Mouse (Mus musculus) ES-E14 (cell line): ENCODE results near the gene Ppp4r1. TPM values are rescaled to one million over a fixed set of nuclear protein-coding genes. Genes with fewer than 3 reads are reported as not detected.

ENCODE experiments used
- DNase-seq: peaks from one replicate; pipeline ENCODE4 v3.0.0-alpha.2; 2013; ENCODE audit warnings: low read depth, low spot score
- H3K27ac ChIP-seq: 2 replicates; pipeline ENCODE4 v1.5.1; 2012; ENCODE audit warnings: low read depth, mild to moderate bottlenecking, low read length, moderate library complexity, mixed read lengths; ENCODE audit not compliant: poor library complexity, insufficient read depth, severe bottlenecking
- H3K36me3 ChIP-seq: 2 replicates; pipeline ENCODE4 v1.6.1; 2012; ENCODE audit warnings: mild to moderate bottlenecking, low read length, moderate library complexity, mixed read lengths; ENCODE audit not compliant: control insufficient read depth, poor library complexity, insufficient read depth, severe bottlenecking
- H3K4me1 ChIP-seq, 2 experiments: fragments of 150-350 bp in 1 of 2; sonication (generic) in 1 of 2; 2 replicates each; pipeline ENCODE4 v1.6.1; 2012; ENCODE audit warnings: low read length in 2 of 2, mild to moderate bottlenecking in 1 of 2, mixed read lengths in 1 of 2; ENCODE audit not compliant: control insufficient read depth in 2 of 2, insufficient read depth in 2 of 2, poor library complexity in 1 of 2
- H3K4me3 ChIP-seq, 2 experiments: fragments of 150-350 bp in 1 of 2; sonication (generic) in 1 of 2; 2 replicates each; pipeline ENCODE4 v1.5.1; 2012; ENCODE audit warnings: low read length in 2 of 2, low read depth in 1 of 2, mild to moderate bottlenecking in 1 of 2, mixed read lengths in 1 of 2; ENCODE audit not compliant: insufficient read depth in 1 of 2, poor library complexity in 1 of 2, severe bottlenecking in 1 of 2
- H3K9ac ChIP-seq: 2 replicates; pipeline ENCODE4 v1.6.1; 2012; ENCODE audit warnings: low read depth, mild to moderate bottlenecking, low read length, mixed read lengths; ENCODE audit not compliant: poor library complexity, insufficient read depth, severe bottlenecking
- H3K9me3 ChIP-seq: fragments of 150-350 bp; sonication (generic); 2 replicates; pipeline ENCODE4 v1.6.1; 2012; ENCODE audit warnings: low read depth, mild to moderate bottlenecking, low read length; ENCODE audit not compliant: control insufficient read depth, insufficient read depth
- CHD2 ChIP-seq: IDR thresholded peaks from 2 replicates; pipeline ENCODE4 v1.6.1; 2014; ENCODE audit warnings: mild to moderate bottlenecking, low read depth, low read length, inconsistent platforms
- HCFC1 ChIP-seq: IDR thresholded peaks from 2 replicates; pipeline ENCODE4 v1.6.1; 2012; ENCODE audit warnings: low read length, inconsistent platforms, borderline replicate concordance; ENCODE audit not compliant: insufficient read depth
- MAFK ChIP-seq: IDR thresholded peaks from 2 replicates; pipeline ENCODE4 v1.6.1; 2014; ENCODE audit warnings: mild to moderate bottlenecking, low read depth, low read length, inconsistent platforms; ENCODE audit not compliant: insufficient read depth
- ZC3H11A ChIP-seq: IDR thresholded peaks from 2 replicates; pipeline ENCODE4 v1.6.1; 2012; ENCODE audit warnings: low read depth, mild to moderate bottlenecking, inconsistent platforms, low read length, borderline replicate concordance
- ZNF384 ChIP-seq: IDR thresholded peaks from 2 replicates; pipeline ENCODE4 v1.6.1; 2012; ENCODE audit warnings: low read depth, low read length, inconsistent platforms
- in situ Hi-C, 2 experiments: fragments of 600-800 bp; cut with MboI; formaldehyde crosslinking; loops; one replicate each; pipeline ENCODE4 v1.15.1; 2025; ENCODE audit warnings: low sequenced_read_pairs in 2 of 2, inconsistent platforms in 1 of 2; ENCODE audit not compliant: unreplicated experiment in 2 of 2
- total RNA-seq: library from RNA; depleted of rRNA; stranded (reverse); fragments of 300-350 nt; gene quantifications from 2 replicates; pipeline ENCODE4 v1.2.3, GENCODE M21; 2012

The Ppp4r1 gene
- total RNA-seq, 1 experiment = 40.3 TPM

GRCm38 (mm10) chr17:65784610-65785140, 2.3 kb downstream of the Ppp4r1 start:
- no peak overlapping the region for H3K27ac ChIP-seq
- TF ChIP-seq ZNF384 = no peak
- TF ChIP-seq MAFK = peak; percentile 96
- H3K9me3 ChIP-seq = no peaks in the 10 kb centered on the region
- peak overlapping the region in 1 of 2 experiments; percentile 90; a peak in 2 of 4 replicates for H3K4me3 ChIP-seq
- peaks cover 3 to 8% of the 10 kb centered on the region in 2 experiments; a peak in 3 of 4 replicates for H3K4me1 ChIP-seq
- in situ Hi-C loops = no loop called here
- DNase-seq = no peak
- H3K36me3 ChIP-seq = peaks cover 2% of the 10 kb centered on the region; the same call in 1 of the 2 replicates
- H3K9ac ChIP-seq = no peak overlapping the region

GRCm38 (mm10) chr17:65785707-65786106, 3.3 kb downstream of the Ppp4r1 start:
- Histone ChIP-seq H3K4me1 (peaks cover 2 to 8% of the 10 kb centered on the region in 2 experiments; a peak in 3 of 4 replicates), H3K9ac (no peak overlapping the region), H3K27ac (no peak overlapping the region), H3K36me3 (peaks cover 2% of the 10 kb centered on the region; the same call in 1 of the 2 replicates), H3K9me3 (no peaks in the 10 kb centered on the region), H3K4me3 (no peak overlapping the region)
- TF ChIP-seq CHD2 (no peak), ZC3H11A (no peak), MAFK (no peak), HCFC1 (no peak), ZNF384 (no peak)
- in situ Hi-C loops = no loop called here
- no peak for DNase-seq

- Histone ChIP-seq H3K9ac (no peak overlapping the region), H3K36me3 (peaks cover 2% of the 10 kb centered on the region; the same call in 1 of the 2 replicates), H3K4me3 (no peak overlapping the region), H3K4me1 (peaks cover 2 to 8% of the 10 kb centered on the region in 2 experiments; a peak in 3 of 4 replicates), H3K27ac (no peak overlapping the region), H3K9me3 (no peaks in the 10 kb centered on the region)
- no peak for TF ChIP-seq ZNF384
- TF ChIP-seq ZC3H11A = no peak
- TF ChIP-seq CHD2 = no peak
- no peak for TF ChIP-seq MAFK
- no peak for TF ChIP-seq HCFC1
- in situ Hi-C loops = no loop called here
- no peak for DNase-seq
These were observed 3.9 kb downstream of the Ppp4r1 start for GRCm38 (mm10) chr17:65786225-65786624.

- peaks cover 2 to 8% of the 10 kb centered on the region in 2 experiments; a peak in 3 of 4 replicates for H3K4me1 ChIP-seq
- no peak overlapping the region for H3K27ac ChIP-seq
- H3K36me3 ChIP-seq = peaks cover 2% of the 10 kb centered on the region; the same call in 1 of the 2 replicates
- TF ChIP-seq MAFK = no peak
- TF ChIP-seq HCFC1 = no peak
- no peak for TF ChIP-seq ZC3H11A
- in situ Hi-C loops = no loop called here
- H3K9me3 ChIP-seq = no peaks in the 10 kb centered on the region
- no peak for DNase-seq
- H3K4me3 ChIP-seq = no peak overlapping the region
- no peak overlapping the region for H3K9ac ChIP-seq
These were observed 4.9 kb downstream of the Ppp4r1 start for GRCm38 (mm10) chr17:65787261-65787660.
